Mouse (Mus musculus) kidney, embryonic 14.5 days (tissue): ENCODE results near the gene Smndc1. TPM values are rescaled to one million over a fixed set of nuclear protein-coding genes. Genes with fewer than 3 reads are reported as not detected.
"Not testable (repeated sequence)": the region's sequence is repeated elsewhere in the genome, so short reads cannot be mapped to it uniquely, and the experiment has no call there.

Source experiments
- ATAC-seq: fragments of 200-750 bp; cut with Nextera tagmentation; 2 replicates; pipeline ENCODE4 v1.8.0; 2017; ENCODE audit warnings: moderate number of reproducible peaks, mild to moderate bottlenecking, moderate TSS enrichment, moderate library complexity; ENCODE audit not compliant: low FRiP score, low TSS enrichment
- H3K27ac ChIP-seq: fragments of 300-500 bp; sonication (generic); 2 replicates; pipeline ENCODE4 v1.5.1; 2014; ENCODE audit warnings: low read depth, mild to moderate bottlenecking, low read length, moderate library complexity, mixed read lengths
- H3K27me3 ChIP-seq: fragments of 300-500 bp; sonication (generic); 2 replicates; pipeline ENCODE4 v1.6.1; 2014; ENCODE audit warnings: mild to moderate bottlenecking, low read length; ENCODE audit not compliant: control insufficient read depth, insufficient read depth
- H3K36me3 ChIP-seq: fragments of 300-500 bp; sonication (generic); 2 replicates; pipeline ENCODE4 v1.6.1; 2014; ENCODE audit warnings: low read length, mixed read lengths; ENCODE audit not compliant: control insufficient read depth, insufficient read depth
- H3K4me1 ChIP-seq: fragments of 300-500 bp; sonication (generic); 2 replicates; pipeline ENCODE4 v1.6.1; 2014; ENCODE audit warnings: low read length, mixed read lengths; ENCODE audit not compliant: control insufficient read depth, insufficient read depth
- H3K4me2 ChIP-seq: fragments of 300-500 bp; sonication (generic); replicated peaks from 2 replicates; pipeline ENCODE4 v1.6.1; 2014; ENCODE audit warnings: low read depth, mild to moderate bottlenecking, low read length
- H3K4me3 ChIP-seq: fragments of 300-500 bp; sonication (generic); 2 replicates; pipeline ENCODE4 v1.5.1; 2014; ENCODE audit warnings: mild to moderate bottlenecking, low read length
- H3K9ac ChIP-seq: fragments of 300-500 bp; sonication (generic); 2 replicates; pipeline ENCODE4 v1.6.1; 2014; ENCODE audit warnings: low read depth, mild to moderate bottlenecking, low read length, moderate library complexity
- H3K9me3 ChIP-seq: fragments of 300-500 bp; sonication (generic); 2 replicates; pipeline ENCODE4 v1.6.1; 2016; ENCODE audit warnings: low read length; ENCODE audit not compliant: control insufficient read depth
- WGBS: fragments of 180-500 bp; shearing (Covaris S2); extraction: QIAGEN DNeasy Blood & Tissue Kit; methylation state at CpG from one replicate; pipeline ENCODE4 v1.1.7; 2014; 5-methylcytosine and 5-hydroxymethylcytosine counted together
- polyA plus RNA-seq: library from polyadenylated mRNA; unstranded; fragments of >200 nt; fragmentation: Nextera tagmentation; extraction: Ambion mirVana; gene quantifications from 2 replicates; pipeline ENCODE4 v1.2.1, GENCODE M21; 2014

The Smndc1 gene
- polyA plus RNA-seq, 1 experiment from 2014 or later, result 47.7 TPM

- H3K27ac ChIP-seq, result no peak overlapping the region
- peaks cover 4% of the 10 kb centered on the region for H3K4me1 ChIP-seq
- H3K4me2 ChIP-seq, result no peak overlapping the region
- no peak for ATAC-seq
- H3K36me3 ChIP-seq, result no peaks in the 10 kb centered on the region
- no peak overlapping the region for H3K9ac ChIP-seq
- H3K4me3 ChIP-seq, result no peak overlapping the region
- no peaks in the 10 kb centered on the region for H3K27me3 ChIP-seq
- H3K9me3 ChIP-seq, result 0 out of 2 replicates have a peak, but pooled peaks cover 5% of the 10 kb centered on the region
- 86% methylated on average over 18 of the region's 18 CpGs for WGBS
Measured at GRCm38 (mm10) chr19:53404837-53405356, 14.5 kb upstream of the Smndc1 start.

- ATAC-seq, result no peak
- 91% methylated on average over 10 of the region's 10 CpGs for WGBS
- no peaks in the 10 kb centered on the region for H3K36me3 ChIP-seq
- H3K27me3 ChIP-seq, result no peaks in the 10 kb centered on the region
- H3K4me3 ChIP-seq, result no peak overlapping the region
- H3K27ac ChIP-seq, result no peak overlapping the region
- no peak overlapping the region for H3K9ac ChIP-seq
- H3K4me1 ChIP-seq, result no peaks in the 10 kb centered on the region
- H3K4me2 ChIP-seq, result no peak overlapping the region
- 0 out of 2 replicates have a peak, but pooled peaks cover 5% of the 10 kb centered on the region for H3K9me3 ChIP-seq
Measured at GRCm38 (mm10) chr19:53404219-53404836, 13.9 kb upstream of the Smndc1 start.

- Histone ChIP-seq H3K36me3 (no peaks in the 10 kb centered on the region), H3K9ac (no peak overlapping the region), H3K27ac (no peak overlapping the region), H3K4me1 (no peaks in the 10 kb centered on the region), H3K4me3 (no peak overlapping the region), H3K4me2 (no peak overlapping the region), H3K9me3 (0 out of 2 replicates have a peak, but pooled peaks cover 5% of the 10 kb centered on the region), H3K27me3 (no peaks in the 10 kb centered on the region)
- WGBS, result 52% methylated on average over 12 of the region's 12 CpGs
- ATAC-seq, result no peak
Measured at GRCm38 (mm10) chr19:53402741-53403432, 12.5 kb upstream of the Smndc1 start.

GRCm38 (mm10) chr19:53400332-53401110, 10.1 kb upstream of the Smndc1 start:
- H3K36me3 ChIP-seq, result no peaks in the 10 kb centered on the region
- H3K4me2 ChIP-seq, result no peak overlapping the region
- H3K27me3 ChIP-seq, result no peaks in the 10 kb centered on the region
- no peak overlapping the region for H3K9ac ChIP-seq
- H3K27ac ChIP-seq, result no peak overlapping the region
- 84% methylated on average over 16 of the region's 16 CpGs for WGBS
- no peak for ATAC-seq
- no peak overlapping the region for H3K4me3 ChIP-seq
- no peaks in the 10 kb centered on the region for H3K4me1 ChIP-seq
- H3K9me3 ChIP-seq, result 0 out of 2 replicates have a peak, but pooled peaks cover 5% of the 10 kb centered on the region

- H3K4me2 ChIP-seq, result no peak overlapping the region
- H3K27ac ChIP-seq, result no peak overlapping the region
- H3K27me3 ChIP-seq, result no peaks in the 10 kb centered on the region
- no peak for ATAC-seq
- 87% methylated on average over 4 of the region's 4 CpGs for WGBS
- H3K4me1 ChIP-seq, result no peaks in the 10 kb centered on the region
- no peak overlapping the region for H3K9ac ChIP-seq
- H3K36me3 ChIP-seq, result no peaks in the 10 kb centered on the region
- no peak overlapping the region for H3K4me3 ChIP-seq
- H3K9me3 ChIP-seq, result no peaks in the 10 kb centered on the region
Measured at GRCm38 (mm10) chr19:53399213-53399612, 8.8 kb upstream of the Smndc1 start.

GRCm38 (mm10) chr19:53397451-53398233, 7.3 kb upstream of the Smndc1 start:
- no peak overlapping the region for H3K27ac ChIP-seq
- no peaks in the 10 kb centered on the region for H3K27me3 ChIP-seq
- no peaks in the 10 kb centered on the region for H3K9me3 ChIP-seq
- no peak for ATAC-seq
- no peaks in the 10 kb centered on the region for H3K36me3 ChIP-seq
- no peaks in the 10 kb centered on the region for H3K4me1 ChIP-seq
- H3K4me3 ChIP-seq, result no peak overlapping the region
- 73% methylated on average over 12 of the region's 12 CpGs for whole genome bisulfite sequencing
- H3K4me2 ChIP-seq, result no peak overlapping the region
- H3K9ac ChIP-seq, result no peak overlapping the region

- H3K4me3 ChIP-seq, H3K27ac ChIP-seq, H3K27me3 ChIP-seq, ATAC-seq, H3K36me3 ChIP-seq, H3K4me1 ChIP-seq, H3K4me2 ChIP-seq, H3K9ac ChIP-seq, H3K9me3 ChIP-seq: not testable (repeated sequence)
- WGBS, result 43% methylated on average over 5 of the region's 5 CpGs
Measured at GRCm38 (mm10) chr19:53395805-53396204, 5.4 kb upstream of the Smndc1 start.

GRCm38 (mm10) chr19:53394956-53395355, 4.6 kb upstream of the Smndc1 start:
- H3K27ac ChIP-seq, H3K4me2 ChIP-seq, H3K36me3 ChIP-seq, H3K27me3 ChIP-seq, H3K4me1 ChIP-seq, H3K4me3 ChIP-seq, H3K9me3 ChIP-seq, H3K9ac ChIP-seq, ATAC-seq: not testable (repeated sequence)
- WGBS, result 68% methylated on average over 3 of the region's 3 CpGs
